Mouse (Mus musculus) gonadal fat pad, adult 2 months (tissue): ENCODE results near the gene Rtn4rl1. TPM values are rescaled to one million over a fixed set of nuclear protein-coding genes. Genes with fewer than 3 reads are reported as not detected.

Experiments used
- DNase-seq: peaks from one replicate; pipeline ENCODE4 v3.0.0-alpha.2; 2012; ENCODE audit warnings: low read depth
- polyA plus RNA-seq: library from polyadenylated mRNA; depleted of rRNA; stranded (reverse); fragments of >200 nt; gene quantifications from 2 replicates; pipeline ENCODE4 v1.2.3, GENCODE M21; 2012; rRNA removed

The Rtn4rl1 gene
- polyA plus RNA-seq, 1 experiment = 27.8 TPM

- no peak for DNase-seq
These were observed 102.9 kb downstream of the Rtn4rl1 start for GRCm38 (mm10) chr11:75296406-75297005.

DNA sequence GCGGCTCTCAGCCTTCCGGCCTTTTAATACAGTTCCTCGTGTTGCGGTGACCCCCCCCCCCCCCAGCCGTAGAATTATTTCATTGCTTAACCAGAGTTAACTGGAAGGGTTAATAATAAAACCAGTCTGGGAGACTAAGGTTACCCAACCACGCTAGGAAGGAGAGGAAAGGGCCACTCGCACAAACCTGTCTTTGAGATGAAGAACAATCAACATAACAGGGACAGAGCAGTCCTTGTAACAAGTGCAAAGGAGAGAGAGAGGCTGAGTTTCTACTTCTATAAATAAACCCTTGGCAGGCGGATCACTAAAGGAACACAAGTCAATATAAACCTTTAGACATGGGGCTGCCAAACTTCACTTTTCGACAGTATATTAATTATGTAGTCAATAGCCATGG is 104.0 kb downstream of the Rtn4rl1 start:
- no peak for DNase-seq

- no peak for DNase-seq
These were observed 104.9 kb downstream of the Rtn4rl1 start for GRCm38 (mm10) chr11:75298491-75298890.

DNA sequence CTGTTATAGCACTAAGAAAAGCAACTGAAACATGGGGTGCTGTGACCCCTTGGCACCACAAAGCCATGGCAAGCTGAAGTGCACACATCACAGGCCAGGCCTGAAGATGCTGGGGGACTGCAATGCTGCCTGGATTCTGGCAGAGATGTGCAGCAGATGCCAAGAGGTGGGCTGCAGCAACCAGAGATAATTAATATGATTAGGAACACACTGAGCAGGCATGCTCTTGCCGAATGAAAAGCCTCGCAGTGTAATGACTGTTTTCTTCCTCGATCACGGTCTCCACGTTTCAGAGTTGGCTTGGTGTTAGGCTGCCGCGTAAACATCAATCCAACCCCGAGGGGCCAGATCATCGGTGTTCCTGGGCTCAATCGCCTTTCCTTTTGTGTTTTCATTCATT is 106.2 kb downstream of the Rtn4rl1 start:
- no peak for DNase-seq

GRCm38 (mm10) chr11:75300954-75301353 is 107.4 kb downstream of the Rtn4rl1 start:
- no peak for DNase-seq

- no peak for DNase-seq
These were observed 111.2 kb downstream of the Rtn4rl1 start for GRCm38 (mm10) chr11:75304797-75305196.

GRCm38 (mm10) chr11:75308650-75309049 is 115.1 kb downstream of the Rtn4rl1 start:
- DNase-seq = peak; percentile 19

- no peak for DNase-seq
These were observed 117.2 kb downstream of the Rtn4rl1 start for GRCm38 (mm10) chr11:75310813-75311212.

GRCm38 (mm10) chr11:75311751-75312150 is 118.2 kb downstream of the Rtn4rl1 start:
- DNase-seq = no peak

- DNase-seq = no peak
These were observed 120.3 kb downstream of the Rtn4rl1 start for GRCm38 (mm10) chr11:75313834-75314233.

Other genes starting within 250 kb of the Rtn4rl1 start
- 16.8 and 20.4 TPM in 2 replicates for gene Hic1, start 24.3 kb upstream of the Rtn4rl1 start, polyA plus RNA-seq
- gene Ovca2, start 14.9 kb upstream of the Rtn4rl1 start, polyA plus RNA-seq = 20.8 and 22.0 TPM in 2 replicates
- 30.2 and 42.4 TPM in 2 replicates for gene Dph1, start 2.5 kb upstream of the Rtn4rl1 start, polyA plus RNA-seq
- gene Rpa1, start 154.5 kb downstream of the Rtn4rl1 start, polyA plus RNA-seq = 17.9 and 21.6 TPM in 2 replicates
- 5.1 TPM in 2 replicates for gene Smyd4, start 154.7 kb downstream of the Rtn4rl1 start, polyA plus RNA-seq
- gene Serpinf1, start 228.9 kb downstream of the Rtn4rl1 start, polyA plus RNA-seq = 260 and 334 TPM in 2 replicates
- 93.7 and 148 TPM in 2 replicates for gene Serpinf2, start 245.8 kb downstream of the Rtn4rl1 start, polyA plus RNA-seq